Mouse (Mus musculus) adrenal gland, adult 10 weeks (tissue): Measurements from ENCODE around the gene Hist1h2bl. TPM values are rescaled to one million over a fixed set of nuclear protein-coding genes. Genes with fewer than 3 reads are reported as not detected.

Experiments
- polyA plus RNA-seq: library from polyadenylated mRNA; stranded (reverse); fragments of 350-450 nt; fragmentation: Illumina TruSeq; extraction: RNeasy Lipid Tissue Mini Kit (QIAGEN cat#74804); gene quantifications from one replicate; pipeline ENCODE4 v1.2.3, GENCODE M21; 2014; ENCODE audit warnings: low read depth, low replicate concordance

Gene Hist1h2bl
- not detected for polyA plus RNA-seq

DNA sequence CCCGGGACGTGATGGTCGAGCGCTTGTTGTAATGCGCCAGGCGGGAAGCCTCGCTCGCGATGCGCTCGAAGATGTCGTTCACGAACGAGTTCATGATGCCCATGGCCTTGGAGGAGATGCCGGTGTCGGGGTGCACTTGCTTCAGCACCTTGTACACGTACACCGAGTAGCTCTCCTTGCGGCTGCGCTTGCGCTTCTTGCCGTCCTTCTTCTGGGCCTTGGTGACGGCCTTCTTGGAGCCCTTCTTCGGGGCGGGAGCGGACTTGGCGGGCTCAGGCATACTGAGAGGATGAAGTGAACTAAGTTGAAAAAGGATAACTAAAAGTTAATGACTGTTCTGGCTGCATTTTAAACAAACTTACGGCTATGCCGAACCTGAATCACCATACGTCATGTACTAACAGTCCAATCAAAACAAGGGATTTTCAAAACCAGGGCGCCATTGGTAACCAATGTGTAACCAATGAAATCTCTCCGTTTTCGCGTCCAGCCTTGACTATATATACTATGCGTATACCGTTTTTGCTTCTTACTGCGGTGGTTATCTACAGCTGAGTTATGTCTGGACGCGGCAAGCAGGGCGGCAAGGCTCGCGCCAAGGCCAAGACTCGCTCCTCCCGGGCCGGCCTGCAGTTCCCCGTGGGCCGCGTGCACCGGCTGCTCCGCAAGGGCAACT, at the start of gene Hist1h2bl, which contains the start of gene Hist1h2ai:
Gene Hist1h2bl (minus strand): TSS at position 280 of the 676 bp plus-strand sequence.
Gene Hist1h2ai (plus strand): TSS at position 559 of the 676 bp plus-strand sequence.

GRCm38 (mm10) chr13:21753524-21754285, 37.8 kb upstream of the Hist1h2bl start, which contains the start of the genes Hist1h2ak and Hist1h2bn:
TSS of gene Hist1h2ak (minus strand) at chr13:21753827.
TSS of gene Hist1h2bn (plus strand) at chr13:21754123.

GRCm38 (mm10) chr13:21750159-21751017, 34.4 kb upstream of the Hist1h2bl start, which contains the start of gene Hist1h4k:
TSS of gene Hist1h4k (minus strand) at chr13:21750505.

DNA sequence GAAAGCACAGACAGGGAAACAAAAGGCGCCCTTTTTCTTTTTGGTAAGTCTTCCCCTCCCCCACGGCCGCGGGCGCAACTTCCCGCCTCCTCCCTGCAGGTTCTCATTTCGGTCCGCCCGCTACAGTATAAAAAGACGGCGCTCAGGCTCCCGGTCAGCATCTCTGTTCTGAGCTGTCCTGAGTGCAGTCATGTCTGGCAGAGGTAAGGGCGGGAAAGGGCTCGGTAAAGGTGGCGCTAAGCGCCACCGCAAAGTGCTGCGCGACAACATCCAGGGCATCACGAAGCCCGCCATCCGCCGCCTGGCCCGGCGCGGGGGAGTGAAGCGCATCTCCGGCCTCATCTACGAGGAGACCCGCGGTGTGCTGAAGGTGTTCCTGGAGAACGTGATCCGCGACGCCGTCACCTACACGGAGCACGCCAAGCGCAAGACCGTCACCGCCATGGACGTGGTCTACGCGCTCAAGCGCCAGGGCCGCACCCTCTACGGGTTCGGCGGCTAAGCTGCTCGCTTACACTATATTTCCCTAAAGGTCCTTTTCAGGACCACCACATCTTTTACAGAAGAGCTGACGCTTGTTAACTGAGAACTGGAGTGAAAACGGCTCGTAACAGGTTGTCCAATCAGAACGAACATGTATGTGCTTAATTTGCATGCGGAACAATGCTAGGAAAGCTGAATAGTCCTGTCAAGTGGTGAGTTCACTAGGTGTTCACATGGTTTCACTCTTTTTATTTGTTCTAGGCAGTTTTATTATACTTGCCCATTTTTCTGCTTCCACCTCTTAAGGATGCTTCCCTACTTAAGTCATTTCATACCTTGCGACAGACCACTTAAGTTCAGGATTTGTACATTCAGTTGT, 19.2 kb upstream of the Hist1h2bl start, which contains the start of gene Hist1h4j:
Gene Hist1h4j (plus strand): TSS at position 159 of the 862 bp plus-strand sequence.

DNA sequence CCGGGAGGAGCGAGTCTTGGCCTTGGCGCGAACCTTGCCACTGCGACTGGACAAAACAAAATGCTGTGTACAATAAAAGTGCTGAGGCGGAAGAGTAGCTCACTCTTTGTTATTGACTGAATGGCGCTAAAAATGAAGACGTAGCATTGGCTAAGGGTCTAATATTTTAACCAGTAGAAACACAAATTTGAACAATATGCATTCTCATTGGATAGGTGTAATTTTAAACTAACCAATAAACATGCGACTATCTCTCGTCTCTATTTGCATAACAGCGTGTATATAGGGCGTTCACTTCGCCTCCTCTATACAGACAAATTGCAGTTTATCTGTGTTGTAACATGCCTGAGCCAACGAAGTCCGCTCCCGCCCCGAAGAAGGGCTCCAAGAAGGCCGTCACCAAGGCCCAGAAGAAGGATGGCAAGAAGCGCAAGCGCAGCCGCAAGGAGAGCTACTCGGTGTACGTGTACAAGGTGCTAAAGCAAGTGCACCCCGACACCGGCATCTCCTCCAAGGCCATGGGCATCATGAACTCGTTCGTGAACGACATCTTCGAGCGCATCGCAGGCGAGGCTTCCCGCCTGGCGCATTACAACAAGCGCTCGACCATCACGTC, 5.9 kb upstream of the Hist1h2bl start, which contains the start of gene Hist1h2bm:
Gene Hist1h2bm (plus strand): TSS at position 288 of the 616 bp plus-strand sequence.

GRCm38 (mm10) chr13:21717397-21718357, 1.7 kb upstream of the Hist1h2bl start, which contains the start of gene Hist1h3h:
TSS of gene Hist1h3h (plus strand) at chr13:21717659.

GRCm38 (mm10) chr13:21697811-21698210, 18.1 kb downstream of the Hist1h2bl start, which contains the start of gene Olfr1359:
TSS of gene Olfr1359 (plus strand) at chr13:21698111.

DNA sequence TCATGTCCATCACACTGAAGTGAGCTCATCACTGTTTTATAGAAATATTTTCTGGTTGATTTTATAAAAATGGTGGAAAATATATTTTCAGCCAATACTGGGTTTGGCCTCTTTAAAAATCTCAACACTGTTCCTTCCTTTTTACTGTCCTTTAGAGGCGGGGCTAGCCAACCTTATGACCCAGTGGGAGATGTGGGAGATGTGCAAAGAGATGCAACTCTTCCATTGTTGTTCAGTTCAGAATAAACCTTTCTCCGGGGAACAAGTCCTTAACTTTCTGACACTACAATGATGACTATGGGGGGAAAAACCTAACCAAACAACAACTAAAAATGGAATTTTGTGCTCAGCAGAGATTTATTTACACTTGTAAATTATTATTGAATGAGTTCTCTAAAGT, 38.6 kb downstream of the Hist1h2bl start, which contains the start of gene Olfr1360:
Gene Olfr1360 (minus strand): TSS at position 101 of the 400 bp plus-strand sequence.

Other genes with a start within 250 kb of the Hist1h2bl start
- 2.3 TPM for gene Nkapl, start 247.6 kb downstream of the Hist1h2bl start, polyA plus RNA-seq
- gene Zkscan4, start 237.2 kb downstream of the Hist1h2bl start, polyA plus RNA-seq, result 1.8 TPM
- gene Gm10065, start 236.7 kb downstream of the Hist1h2bl start, polyA plus RNA-seq, result not detected
- 5.3 TPM for gene AK157302, start 220.9 kb downstream of the Hist1h2bl start, polyA plus RNA-seq
- gene Gm11273, start 214.7 kb downstream of the Hist1h2bl start, polyA plus RNA-seq, result not detected
- 41.5 TPM for gene Zkscan8, start 185.0 kb downstream of the Hist1h2bl start, polyA plus RNA-seq
- not detected for gene Olfr1366, start 173.3 kb downstream of the Hist1h2bl start, polyA plus RNA-seq
- gene Olfr1535, start 156.2 kb downstream of the Hist1h2bl start, polyA plus RNA-seq, result not detected
- not detected for gene Olfr1364, start 134.4 kb downstream of the Hist1h2bl start, polyA plus RNA-seq
- not detected for gene Olfr1362, start 102.1 kb downstream of the Hist1h2bl start, polyA plus RNA-seq
- not detected for gene Olfr11, start 73.6 kb downstream of the Hist1h2bl start, polyA plus RNA-seq
- not detected for gene Olfr1361, start 52.8 kb downstream of the Hist1h2bl start, polyA plus RNA-seq
- not detected for gene Olfr1360, start 38.7 kb downstream of the Hist1h2bl start, polyA plus RNA-seq
- gene Olfr1359, start 18.0 kb downstream of the Hist1h2bl start, polyA plus RNA-seq, result not detected
- gene Hist1h2ai, start 279 bp upstream of the Hist1h2bl start, polyA plus RNA-seq, result not detected
- not detected for gene Hist1h3h, start 1.5 kb upstream of the Hist1h2bl start, polyA plus RNA-seq
- gene Hist1h2bm, start 5.9 kb upstream of the Hist1h2bl start, polyA plus RNA-seq, result not detected
- gene Hist1h4j, start 18.9 kb upstream of the Hist1h2bl start, polyA plus RNA-seq, result not detected
- not detected for gene Hist1h4k, start 34.4 kb upstream of the Hist1h2bl start, polyA plus RNA-seq
- gene Hist1h2ak, start 37.7 kb upstream of the Hist1h2bl start, polyA plus RNA-seq, result not detected
- not detected for gene Hist1h2bn, start 38.0 kb upstream of the Hist1h2bl start, polyA plus RNA-seq
- not detected for gene Hist1h1b, start 64.5 kb upstream of the Hist1h2bl start, polyA plus RNA-seq
- not detected for gene Hist1h3i, start 67.2 kb upstream of the Hist1h2bl start, polyA plus RNA-seq
- not detected for gene Hist1h2an, start 71.1 kb upstream of the Hist1h2bl start, polyA plus RNA-seq
- gene Hist1h2bp, start 71.3 kb upstream of the Hist1h2bl start, polyA plus RNA-seq, result not detected
- gene Hist1h2bq, start 94.1 kb upstream of the Hist1h2bl start, polyA plus RNA-seq, result not detected
- gene Hist1h2ao, start 94.3 kb upstream of the Hist1h2bl start, polyA plus RNA-seq, result not detected
- gene Hist1h4m, start 95.6 kb upstream of the Hist1h2bl start, polyA plus RNA-seq, result not detected
- gene Hist1h4n, start 116.1 kb upstream of the Hist1h2bl start, polyA plus RNA-seq, result not detected
- gene Hist1h2ap, start 117.4 kb upstream of the Hist1h2bl start, polyA plus RNA-seq, result not detected
- gene Hist1h2br, start 117.6 kb upstream of the Hist1h2bl start, polyA plus RNA-seq, result 1.2 TPM
- 2.9 TPM for gene Zfp184, start 229.0 kb upstream of the Hist1h2bl start, polyA plus RNA-seq